28 mouse cellular contexts compared by ENCODE assay signal in genomic region chr3:9460284-9460683, GRCm38 (mm10).
"Had no signal": no experiment of that assay in that cellular context is flagged by ENCODE, and none has a peak within 500 bp of the region (broad histone marks: within the 10 kb centered on the region; RNA-seq: fewer than 3 reads in every experiment).

No protein-coding gene starts in this region.

- H3K4me3 ChIP-seq: embryonic facial prominence, embryonic 10.5 days; embryonic facial prominence, embryonic 12.5 days; embryonic facial prominence, embryonic 13.5 days; embryonic facial prominence, embryonic 15.5 days; erythroblast, embryonic 14.5 days; forebrain, embryonic 10.5 days; forebrain, embryonic 12.5 days; forebrain, embryonic 13.5 days; forebrain, embryonic 15.5 days; gastrocnemius, adult 2 months; heart, adult 2 months had no signal

- ATAC-seq: forebrain, embryonic 13.5 days; forebrain, embryonic 14.5 days; forebrain, embryonic 15.5 days; forebrain, embryonic 16.5 days; forebrain, postnatal 0 days had no signal

- H3K27me3 ChIP-seq: embryonic facial prominence, embryonic 12.5 days; embryonic facial prominence, embryonic 13.5 days; embryonic facial prominence, embryonic 15.5 days; forebrain, embryonic 12.5 days; forebrain, embryonic 13.5 days; forebrain, embryonic 15.5 days had no signal

- H3K4me2 ChIP-seq: embryonic facial prominence, embryonic 12.5 days; embryonic facial prominence, embryonic 13.5 days; embryonic facial prominence, embryonic 15.5 days; forebrain, embryonic 12.5 days; forebrain, embryonic 13.5 days; forebrain, embryonic 15.5 days had no signal

- H3K9me3 ChIP-seq: embryonic facial prominence, embryonic 12.5 days; embryonic facial prominence, embryonic 13.5 days; embryonic facial prominence, embryonic 15.5 days; forebrain, embryonic 10.5 days; forebrain, embryonic 12.5 days; forebrain, embryonic 13.5 days; forebrain, embryonic 15.5 days had no signal

- DNase-seq: cerebellum, adult 2 months; cerebellum, adult 8-10 months; cerebellum, adult 9-10 months; cerebellum, adult 9-11 months; cerebellum, postnatal 10 days; cerebellum, postnatal 14 days; cerebellum, postnatal 25 days; cerebellum, postnatal 36 days; embryo, embryonic 11 days; forebrain, postnatal 0 days; gastrocnemius, adult 2 months; gastrocnemius, postnatal 10 days; gastrocnemius, postnatal 14 days; gastrocnemius, postnatal 25 days; gastrocnemius, postnatal 36 days; heart, adult 18-20 months; heart, adult 2 months had no signal

- H3K4me1 ChIP-seq: embryonic facial prominence, embryonic 10.5 days; embryonic facial prominence, embryonic 12.5 days; embryonic facial prominence, embryonic 13.5 days; embryonic facial prominence, embryonic 15.5 days; forebrain, embryonic 12.5 days; forebrain, embryonic 15.5 days had no signal

- H3K9ac ChIP-seq: embryonic facial prominence, embryonic 12.5 days; embryonic facial prominence, embryonic 13.5 days; embryonic facial prominence, embryonic 15.5 days; forebrain, embryonic 12.5 days; forebrain, embryonic 13.5 days; forebrain, embryonic 15.5 days; forebrain, postnatal 0 days had no signal

- H3K36me3 ChIP-seq: forebrain, embryonic 12.5 days; forebrain, embryonic 15.5 days had no signal

- H3K27ac ChIP-seq: embryonic facial prominence, embryonic 10.5 days; embryonic facial prominence, embryonic 12.5 days; embryonic facial prominence, embryonic 13.5 days; embryonic facial prominence, embryonic 15.5 days; forebrain, embryonic 10.5 days; forebrain, embryonic 12.5 days; forebrain, embryonic 13.5 days; forebrain, embryonic 15.5 days; heart, adult 2 months had no signal
